Mouse (Mus musculus): ENCODE measurements around the gene Secisbp2.

DNA sequence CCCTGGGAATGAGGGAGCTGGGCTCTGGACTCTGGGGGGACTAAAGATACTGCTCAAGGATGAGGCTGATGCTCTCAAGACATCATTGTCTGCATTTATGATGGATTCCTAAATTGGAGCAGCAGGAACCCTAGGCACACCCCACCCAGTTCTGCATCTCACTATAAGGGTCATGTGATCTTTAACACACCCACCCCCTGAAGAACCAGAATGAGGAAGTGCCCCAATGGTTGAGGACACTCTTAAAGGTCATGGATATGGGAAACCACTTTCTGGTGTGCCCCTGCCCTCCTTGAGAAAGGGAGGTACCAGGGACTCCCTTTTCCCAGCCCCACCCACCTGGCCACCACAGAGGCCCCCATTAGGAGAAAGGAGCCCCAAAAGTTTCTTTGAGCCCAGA, 45.0 kb downstream of the Secisbp2 start:
- TF ChIP-seq CTCF (IDR thresholded peaks at IDR 0.05; ENCODE audit: low read depth, low read length) (no peak), GATA1 (IDR thresholded peaks at IDR 0.05; ENCODE audit: borderline replicate concordance, low read length) (no peak), POLR2AphosphoS5 (IDR thresholded peaks at IDR 0.05; ENCODE audit: insufficient replicate concordance, low read depth, low read length) (no peak)

Data from G1E (cell line).